Mouse (Mus musculus) ZHBTc4 (cell line): ENCODE measurements around the gene Ak1.
A peak's percentile ranks its signal among the peaks of the same experiment; 100 is the strongest.

Experiments used
- DNase-seq: peaks from one replicate; pipeline ENCODE4 v3.0.0-alpha.2; 2011; ENCODE audit warnings: low read depth, low spot score

Gene Ak1

DNA sequence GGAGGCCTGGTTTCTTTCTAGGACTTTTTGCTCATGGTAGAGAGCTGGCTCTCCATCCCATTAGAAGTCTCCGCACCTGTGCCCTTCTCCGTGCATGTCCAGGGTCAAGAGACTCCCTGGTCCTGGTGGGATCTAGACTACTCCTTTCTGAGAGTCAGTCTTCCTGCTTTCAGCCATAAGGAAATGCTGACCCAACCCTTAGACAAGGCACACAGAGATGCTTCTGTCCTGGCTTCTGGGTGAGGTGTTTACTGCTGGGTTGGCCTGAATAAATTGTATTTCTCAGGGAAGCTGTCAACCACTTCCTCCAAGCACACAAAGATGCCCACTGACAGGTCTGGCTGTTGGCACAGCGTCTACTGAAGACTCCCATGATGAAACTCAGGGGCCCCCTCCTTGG is 22.1 kb upstream of the Ak1 start, which contains the start of gene St6galnac6:
TSS of gene St6galnac6 (plus strand) at position 301 of the 400 bp plus-strand sequence.
- no peak for DNase-seq

DNA sequence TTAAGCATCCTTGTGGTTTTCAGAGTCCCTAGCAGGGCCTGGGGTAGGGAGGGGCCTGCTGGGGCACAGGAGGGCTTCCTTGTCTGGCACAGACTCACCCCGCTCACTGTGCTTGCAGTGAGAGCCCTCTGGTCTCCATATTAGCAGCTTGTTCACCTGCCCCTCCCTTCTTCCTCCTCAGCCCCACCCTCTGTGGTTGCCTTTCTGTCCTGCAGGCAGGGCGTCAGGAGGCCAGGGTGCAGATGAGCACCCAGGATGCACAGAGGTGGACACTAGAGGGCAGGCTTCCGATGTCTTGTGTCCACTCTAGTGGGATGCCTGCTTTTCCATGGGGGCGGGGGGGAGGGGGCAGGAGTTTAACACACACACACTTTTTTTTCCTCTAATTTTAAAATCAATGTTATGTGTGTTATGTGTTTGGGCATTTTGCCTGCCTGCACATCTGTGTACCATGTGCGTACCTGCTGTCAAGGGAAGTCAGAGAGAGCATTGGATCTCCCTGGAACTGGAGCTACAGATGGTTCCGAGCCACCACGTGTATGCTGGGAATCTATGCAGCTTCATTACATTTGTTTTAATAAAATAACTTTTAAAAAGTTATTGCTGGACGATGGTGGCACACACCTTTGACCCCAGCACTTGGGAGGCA is 20.0 kb upstream of the Ak1 start:
- peak; percentile 73 for DNase-seq

DNA sequence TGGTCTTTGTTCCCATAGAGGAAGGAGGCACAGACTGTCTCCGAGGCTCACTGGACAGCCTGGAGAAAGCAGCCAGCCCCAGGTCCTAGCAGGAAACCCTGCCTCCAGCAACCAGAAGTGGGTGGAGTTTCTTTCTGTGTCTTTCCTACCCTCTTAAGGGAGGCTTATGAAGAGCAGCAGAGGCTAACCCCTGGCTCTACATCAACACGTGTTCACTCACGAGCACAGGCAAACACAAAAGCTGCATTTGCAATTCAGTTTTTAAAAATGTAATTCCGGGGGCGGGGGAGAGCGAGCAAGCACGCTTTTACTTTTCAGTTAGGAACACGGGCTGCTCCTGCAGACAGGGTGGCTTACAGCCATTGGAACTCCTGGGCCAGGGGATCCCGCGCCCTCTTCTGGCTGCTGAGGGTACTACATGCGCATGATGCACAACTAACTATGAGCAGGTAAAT is 18.9 kb upstream of the Ak1 start:
- peak; percentile 93 for DNase-seq

DNA sequence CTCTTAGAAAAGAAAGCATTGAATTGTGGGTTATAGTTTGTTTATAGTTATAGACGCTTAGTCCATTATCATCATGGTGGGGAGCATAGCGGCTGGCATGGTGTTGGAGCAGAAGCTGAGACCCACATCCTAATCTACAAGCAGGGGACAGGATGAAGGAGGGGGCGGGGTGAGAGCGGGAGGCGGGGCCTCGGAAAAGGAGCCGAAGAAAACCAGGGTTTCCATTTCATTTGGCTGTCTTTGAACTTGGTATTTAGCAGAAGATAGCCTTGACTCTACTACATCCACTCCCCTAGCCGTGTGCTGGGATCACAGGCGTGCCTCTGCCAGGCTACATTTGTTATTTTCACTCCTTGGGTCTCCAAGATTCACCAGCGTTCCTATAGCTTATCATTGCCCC is 16.9 kb upstream of the Ak1 start:
- DNase-seq, result no peak

- DNase-seq, result peak; percentile 94
Observed at GRCm38 (mm10) chr2:32606161-32607142, 15.1 kb upstream of the Ak1 start.

- DNase-seq, result peak; percentile 59
Observed at GRCm38 (mm10) chr2:32607262-32607947, 14.2 kb upstream of the Ak1 start.

DNA sequence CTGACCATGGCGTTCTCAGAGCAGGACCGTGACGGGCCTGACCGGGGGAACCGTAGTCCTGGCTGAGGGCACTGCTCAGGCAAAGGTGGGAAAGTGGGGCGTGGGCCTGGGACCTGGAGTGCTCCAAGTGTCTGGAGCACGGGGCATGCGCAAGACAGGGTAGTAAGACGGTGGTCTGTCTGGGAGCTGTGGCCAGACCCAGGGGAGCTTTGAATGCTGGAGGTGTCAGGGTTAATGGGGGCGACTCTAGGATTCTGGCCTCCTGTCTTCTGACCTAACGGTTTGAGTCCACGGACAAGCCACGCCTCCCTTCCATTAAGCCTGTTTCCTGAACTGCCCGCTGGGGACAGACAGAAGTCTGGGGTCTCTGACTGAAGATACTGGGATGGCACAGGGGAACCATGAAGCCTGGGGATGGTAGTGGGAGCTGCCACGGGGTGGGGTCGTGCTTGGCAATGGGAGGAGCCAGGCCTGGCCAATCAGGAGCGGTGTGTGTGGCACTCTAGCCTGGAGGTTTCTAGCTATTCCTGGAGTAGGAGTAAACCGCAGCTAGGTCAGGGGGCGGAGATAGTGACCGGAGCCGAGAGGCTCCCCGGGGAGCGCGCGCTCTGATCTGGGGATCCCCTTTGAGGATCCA is 13.3 kb upstream of the Ak1 start:
- DNase-seq, result peak; percentile 79

DNA sequence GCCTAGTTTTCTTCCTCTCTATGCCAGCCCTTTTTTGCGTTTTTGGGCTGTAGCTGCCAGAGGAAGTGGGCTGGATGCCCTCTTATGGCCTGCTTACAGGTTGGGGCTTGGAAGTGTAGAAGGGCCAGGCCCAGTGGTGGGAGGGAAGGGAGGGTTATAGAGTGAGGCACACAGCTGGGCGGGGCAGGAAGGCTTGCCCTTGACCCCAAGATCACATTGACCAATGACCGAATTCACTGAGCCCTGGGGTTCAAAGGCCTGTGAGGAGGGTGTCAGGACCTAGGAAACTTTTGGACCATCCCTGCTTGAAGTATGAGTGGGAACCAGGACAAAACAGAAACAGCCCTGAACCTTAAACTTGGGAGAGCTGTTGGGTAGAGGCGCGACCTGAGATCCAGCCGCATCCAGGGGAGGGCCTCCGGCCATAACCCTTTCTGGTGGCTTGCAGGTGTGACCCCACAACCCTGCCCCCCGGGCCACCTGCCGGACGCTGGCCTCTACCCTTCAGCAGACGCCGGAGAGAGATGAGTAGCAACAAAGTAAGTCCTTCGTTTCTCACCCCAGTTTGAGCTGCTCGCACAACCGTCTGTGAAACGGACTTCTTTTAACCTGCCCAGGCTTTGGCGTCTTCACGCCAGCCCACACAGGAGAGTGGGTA is 12.7 kb upstream of the Ak1 start:
- peak; percentile 56 for DNase-seq

- peak; percentile 83 for DNase-seq
Observed at GRCm38 (mm10) chr2:32610610-32611229, 10.8 kb upstream of the Ak1 start.

- DNase-seq, result peak; percentile 95
Observed at GRCm38 (mm10) chr2:32612274-32612673, 9.3 kb upstream of the Ak1 start.

DNA sequence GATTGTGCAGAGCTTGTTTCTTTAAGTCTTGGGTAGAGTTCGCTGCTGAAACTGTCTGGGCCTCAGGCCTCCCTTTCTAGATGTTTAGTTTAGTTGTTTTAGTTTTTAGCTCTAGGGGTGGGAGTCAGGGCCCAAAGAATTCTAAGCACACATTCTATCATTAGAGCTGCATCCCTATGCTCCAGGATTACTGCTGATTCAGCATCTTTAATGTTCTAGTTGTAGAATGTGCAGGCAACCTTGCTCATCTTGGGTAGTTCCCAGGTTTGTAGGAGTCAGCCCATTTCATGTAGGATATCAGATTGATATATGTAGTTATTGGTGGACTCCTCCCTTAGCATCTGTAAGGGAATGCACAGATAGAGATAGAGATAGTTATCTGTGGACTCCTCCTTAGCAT is 4.4 kb upstream of the Ak1 start:
- DNase-seq, result no peak

DNA sequence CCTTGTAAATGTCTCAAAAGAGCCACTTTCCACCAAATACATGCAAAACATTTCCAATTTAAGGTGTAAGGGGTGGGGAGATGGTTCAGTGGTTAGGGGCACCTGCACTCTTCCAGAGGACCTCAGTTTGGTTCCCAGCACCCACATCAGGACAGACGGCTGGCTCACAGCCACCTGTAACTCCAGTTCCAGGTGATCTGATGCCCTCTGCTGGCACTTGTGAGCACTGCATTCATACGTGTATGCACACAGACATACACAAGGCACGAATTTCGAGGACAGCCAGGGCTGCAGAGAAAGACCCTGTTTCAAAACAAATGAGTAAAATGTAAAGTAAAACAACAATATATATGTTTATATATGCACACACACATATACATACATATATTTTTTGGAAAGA is 4.0 kb upstream of the Ak1 start:
- peak; percentile 75 for DNase-seq

- DNase-seq, result no peak
Observed at GRCm38 (mm10) chr2:32618051-32618450, 3.5 kb upstream of the Ak1 start.

DNA sequence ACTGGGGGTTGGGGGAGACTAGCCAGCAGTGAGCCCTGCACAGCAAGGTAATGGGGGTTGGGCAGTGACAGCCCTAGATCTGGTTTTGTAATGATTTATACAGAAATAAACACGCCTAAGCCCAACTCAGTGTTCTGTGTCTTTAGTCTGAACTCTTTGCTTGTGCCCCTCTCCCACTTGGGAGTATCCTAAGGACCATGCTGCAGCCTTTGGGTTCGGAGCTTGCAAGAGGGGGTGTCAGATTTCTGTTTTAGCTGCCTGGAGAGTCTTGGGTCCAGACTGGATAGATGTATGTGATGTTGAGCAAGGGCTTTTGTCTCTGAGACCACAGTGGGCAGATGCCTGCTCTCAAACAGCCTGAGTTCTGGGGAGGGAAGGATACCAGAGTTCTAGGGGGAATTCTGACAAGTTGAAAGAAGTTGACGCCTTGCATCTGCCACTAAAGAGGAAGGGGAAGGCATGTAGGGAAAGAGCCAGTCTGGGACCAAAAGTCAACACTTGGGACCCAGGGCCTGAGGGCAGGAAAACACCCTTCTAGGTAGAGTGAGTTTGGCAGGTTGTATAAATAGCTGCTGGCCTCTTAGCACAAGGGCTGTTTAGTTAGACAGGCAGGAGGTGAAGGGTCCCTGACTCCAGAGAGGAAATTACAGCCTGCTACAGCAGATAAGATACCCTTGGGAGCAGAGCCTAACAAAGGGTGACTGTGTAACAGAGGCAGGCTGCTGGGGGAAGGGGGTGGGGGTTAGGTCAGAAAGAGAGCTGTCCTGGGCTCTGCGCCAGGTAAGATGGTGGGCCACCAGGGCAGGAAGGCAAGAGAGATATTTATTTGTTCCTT is 659 bp upstream of the Ak1 start:
- no peak for DNase-seq

DNA sequence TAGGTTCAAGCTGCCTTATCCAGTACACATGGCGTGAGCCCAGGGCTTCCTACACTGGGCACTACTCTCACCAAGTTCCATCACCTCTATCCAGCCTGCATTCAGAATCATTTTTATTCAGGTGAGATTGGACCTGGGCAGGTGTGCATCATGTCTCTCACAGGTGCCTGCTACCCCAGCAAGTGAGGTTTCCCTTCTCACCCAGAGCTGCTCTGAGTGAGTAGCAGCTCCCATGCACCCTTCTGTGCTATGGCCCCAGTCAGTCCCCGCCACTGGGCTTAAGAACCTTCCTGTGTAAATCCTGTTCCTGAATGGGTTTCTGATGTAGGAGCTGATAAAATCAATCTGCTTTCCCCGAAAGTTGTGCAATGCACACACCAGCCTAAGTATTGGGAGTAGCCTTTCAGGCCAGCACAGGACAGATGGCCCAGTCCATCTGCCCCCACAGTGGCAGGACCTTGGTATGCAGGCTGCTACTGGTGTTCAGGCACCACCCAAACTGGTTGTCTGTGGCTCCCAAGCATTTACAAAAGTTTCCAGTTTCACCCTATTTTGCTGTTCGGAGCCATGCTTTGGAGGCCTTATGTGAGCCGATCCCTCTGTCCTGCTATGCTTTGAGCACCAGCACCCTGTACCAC is 2.7 kb downstream of the Ak1 start:
- no peak for DNase-seq

- DNase-seq, result no peak
Observed at GRCm38 (mm10) chr2:32625212-32625872, 3.8 kb downstream of the Ak1 start.

DNA sequence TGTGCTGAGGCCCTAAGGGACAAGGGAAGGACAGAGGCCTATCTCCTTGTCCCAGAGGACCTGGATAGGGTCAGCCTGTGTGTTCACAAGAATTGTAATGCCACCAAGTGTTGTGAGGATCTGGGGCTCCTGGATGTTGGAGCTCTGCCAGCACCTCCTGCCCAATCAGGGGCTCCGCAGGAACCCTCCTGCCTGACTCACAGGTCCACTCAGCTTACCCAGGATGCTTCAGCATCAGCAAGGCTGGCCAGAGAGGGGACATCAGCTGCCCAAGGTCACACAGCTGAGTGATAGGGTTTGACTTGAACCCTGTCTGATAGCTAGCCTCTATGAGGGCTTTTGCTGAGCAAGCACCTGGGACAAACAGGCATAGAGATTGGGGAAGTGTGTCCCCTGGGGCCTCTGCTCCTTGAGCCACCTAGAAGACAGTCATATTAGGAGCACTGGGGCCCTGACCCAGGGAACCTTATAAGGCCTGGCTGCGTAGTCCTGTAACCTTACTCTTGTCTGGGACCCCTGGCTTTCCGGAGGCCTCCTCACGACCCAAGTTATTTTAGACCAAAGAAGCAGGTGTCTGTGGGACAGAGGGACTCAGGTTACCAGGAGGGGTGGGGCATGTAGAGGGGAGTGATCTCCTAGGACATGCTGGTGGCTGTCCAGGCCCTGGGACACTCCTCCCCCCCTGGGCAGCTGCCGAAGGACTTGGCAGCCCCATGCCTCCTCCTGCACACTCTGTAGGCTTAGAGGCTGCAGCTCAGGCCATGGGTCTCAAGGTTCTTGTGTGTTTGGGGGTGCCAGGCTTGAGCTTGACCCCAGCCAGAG is 4.5 kb downstream of the Ak1 start:
- DNase-seq, result no peak
